Mouse (Mus musculus) lung, postnatal 10 days (tissue): Measurements from ENCODE around the gene Psg17.
"Not testable (repeated sequence)": the region's sequence is repeated elsewhere in the genome, so short reads cannot be mapped to it uniquely, and the experiment has no call there.

Experiments used
- DNase-seq: peaks from one replicate; pipeline ENCODE4 v3.0.0; 2021

Gene Psg17

GRCm38 (mm10) chr7:18821507-18821906 lies at the start of gene Psg17:
TSS of gene Psg17 (minus strand) at chr7:18821607.
- no peak for DNase-seq

GRCm38 (mm10) chr7:18871031-18871430 lies 49.6 kb upstream of the Psg17 start, which contains the start of gene Pglyrp1:
TSS of gene Pglyrp1 (plus strand) at chr7:18871331.
- not testable (repeated sequence) for DNase-seq

GRCm38 (mm10) chr7:18868491-18868890 lies 47.1 kb upstream of the Psg17 start:
- DNase-seq: no peak

- peak; percentile 25 for DNase-seq
These were observed 41.4 kb upstream of the Psg17 start for GRCm38 (mm10) chr7:18862801-18863200.

- peak; percentile 69 for DNase-seq
These were observed 37.0 kb upstream of the Psg17 start for GRCm38 (mm10) chr7:18858310-18858916.

- DNase-seq: no peak
These were observed 27.0 kb upstream of the Psg17 start for GRCm38 (mm10) chr7:18848395-18848794.

GRCm38 (mm10) chr7:18844811-18845210 lies 23.4 kb upstream of the Psg17 start:
- peak; percentile 9 for DNase-seq

- peak; percentile 14 for DNase-seq
These were observed 19.8 kb upstream of the Psg17 start for GRCm38 (mm10) chr7:18841174-18841567.

- peak; percentile 88 for DNase-seq
These were observed 19.2 kb upstream of the Psg17 start for GRCm38 (mm10) chr7:18840386-18841173.

- DNase-seq: peak; percentile 80
These were observed 18.5 kb upstream of the Psg17 start, which contains the start of gene Mill2 for GRCm38 (mm10) chr7:18839865-18840264. TSS of gene Mill2 (plus strand) at chr7:18839966.

- peak; percentile 50 for DNase-seq
These were observed 10.9 kb upstream of the Psg17 start for GRCm38 (mm10) chr7:18832298-18832697.

- DNase-seq: no peak
These were observed 8.1 kb upstream of the Psg17 start for GRCm38 (mm10) chr7:18829545-18829944.

- DNase-seq: peak; percentile 55
These were observed 7.2 kb upstream of the Psg17 start for GRCm38 (mm10) chr7:18828592-18828991.

- DNase-seq: no peak
These were observed 6.6 kb upstream of the Psg17 start for GRCm38 (mm10) chr7:18827792-18828546.

GRCm38 (mm10) chr7:18818301-18818700 lies 3.1 kb downstream of the Psg17 start:
- DNase-seq: no peak

GRCm38 (mm10) chr7:18803526-18803925 lies 17.9 kb downstream of the Psg17 start:
- DNase-seq: no peak

GRCm38 (mm10) chr7:18799129-18799528 lies 22.3 kb downstream of the Psg17 start:
- no peak for DNase-seq

- no peak for DNase-seq
These were observed 23.0 kb downstream of the Psg17 start, which contains the start of gene Psg19 for GRCm38 (mm10) chr7:18798420-18798819. TSS of gene Psg19 (minus strand) at chr7:18798520.

- DNase-seq: not testable (repeated sequence)
These were observed 30.7 kb downstream of the Psg17 start for GRCm38 (mm10) chr7:18790671-18791070.

GRCm38 (mm10) chr7:18781301-18781700 lies 40.1 kb downstream of the Psg17 start:
- not testable (repeated sequence) for DNase-seq

- peak; percentile 13 for DNase-seq
These were observed 42.0 kb downstream of the Psg17 start for GRCm38 (mm10) chr7:18779337-18779781.
